Mouse (Mus musculus) urinary bladder, adult 2 months (tissue): ENCODE data around the gene Hist1h2bp. TPM values are rescaled to one million over a fixed set of nuclear protein-coding genes. Genes with fewer than 3 reads are reported as not detected.

Experiments used
- polyA plus RNA-seq: library from polyadenylated mRNA; depleted of rRNA; stranded (reverse); fragments of >200 nt; gene quantifications from 2 replicates; pipeline ENCODE4 v1.2.3, GENCODE M21; 2012; rRNA removed

Hist1h2bp gene
- polyA plus RNA-seq, 1 experiment = not detected

Other genes with a start within 250 kb of the Hist1h2bp start
- gene Olfr1366, start 244.7 kb upstream of the Hist1h2bp start, polyA plus RNA-seq = not detected in 2 replicates
- not detected in 2 replicates for gene Olfr1535, start 227.6 kb upstream of the Hist1h2bp start, polyA plus RNA-seq
- gene Olfr1364, start 205.7 kb upstream of the Hist1h2bp start, polyA plus RNA-seq = not detected in 2 replicates
- not detected in 2 replicates for gene Olfr1362, start 173.4 kb upstream of the Hist1h2bp start, polyA plus RNA-seq
- gene Olfr11, start 144.9 kb upstream of the Hist1h2bp start, polyA plus RNA-seq = not detected in 2 replicates
- gene Olfr1361, start 124.1 kb upstream of the Hist1h2bp start, polyA plus RNA-seq = not detected in 2 replicates
- not detected in 2 replicates for gene Olfr1360, start 110.1 kb upstream of the Hist1h2bp start, polyA plus RNA-seq
- gene Olfr1359, start 89.3 kb upstream of the Hist1h2bp start, polyA plus RNA-seq = not detected in 2 replicates
- gene Hist1h2bl, start 71.3 kb upstream of the Hist1h2bp start, polyA plus RNA-seq = 0.91 TPM in 1 of 2 replicates, not detected in the other
- gene Hist1h2ai, start 71.0 kb upstream of the Hist1h2bp start, polyA plus RNA-seq = not detected in 2 replicates
- gene Hist1h3h, start 69.8 kb upstream of the Hist1h2bp start, polyA plus RNA-seq = not detected in 2 replicates
- gene Hist1h2bm, start 65.4 kb upstream of the Hist1h2bp start, polyA plus RNA-seq = 0.25 TPM in 1 of 2 replicates, not detected in the other
- 1.2 and 1.7 TPM in 2 replicates for gene Hist1h4j, start 52.4 kb upstream of the Hist1h2bp start, polyA plus RNA-seq
- gene Hist1h4k, start 37.0 kb upstream of the Hist1h2bp start, polyA plus RNA-seq = 1.4 and 1.5 TPM in 2 replicates
- 0.28 TPM in 1 of 2 replicates, not detected in the other for gene Hist1h2ak, start 33.6 kb upstream of the Hist1h2bp start, polyA plus RNA-seq
- 0.96 and 1.9 TPM in 2 replicates for gene Hist1h2bn, start 33.3 kb upstream of the Hist1h2bp start, polyA plus RNA-seq
- gene Hist1h1b, start 6.8 kb upstream of the Hist1h2bp start, polyA plus RNA-seq = 0.39 and 0.44 TPM in 2 replicates
- 0.65 and 0.96 TPM in 2 replicates for gene Hist1h3i, start 4.1 kb upstream of the Hist1h2bp start, polyA plus RNA-seq
- gene Hist1h2an, start 243 bp upstream of the Hist1h2bp start, polyA plus RNA-seq = not detected in 2 replicates
- gene Hist1h2bq, start 22.7 kb downstream of the Hist1h2bp start, polyA plus RNA-seq = 2.7 TPM in 2 replicates
- gene Hist1h2ao, start 23.0 kb downstream of the Hist1h2bp start, polyA plus RNA-seq = not detected in 2 replicates
- gene Hist1h4m, start 24.3 kb downstream of the Hist1h2bp start, polyA plus RNA-seq = not detected in 2 replicates
- gene Hist1h4n, start 44.7 kb downstream of the Hist1h2bp start, polyA plus RNA-seq = 3.2 and 5.1 TPM in 2 replicates
- gene Hist1h2ap, start 46.0 kb downstream of the Hist1h2bp start, polyA plus RNA-seq = 0.54 and 1.5 TPM in 2 replicates
- 0.73 and 0.88 TPM in 2 replicates for gene Hist1h2br, start 46.3 kb downstream of the Hist1h2bp start, polyA plus RNA-seq
- 1.7 TPM in 2 replicates for gene Zfp184, start 157.6 kb downstream of the Hist1h2bp start, polyA plus RNA-seq
- gene Pom121l2, start 193.7 kb downstream of the Hist1h2bp start, polyA plus RNA-seq = not detected in 2 replicates
- 0.52 and 0.73 TPM in 2 replicates for gene Prss16, start 222.3 kb downstream of the Hist1h2bp start, polyA plus RNA-seq
- gene Hist1h2ah, start 248.1 kb downstream of the Hist1h2bp start, polyA plus RNA-seq = 0.46 TPM in 1 of 2 replicates, not detected in the other
- gene Hist1h2bk, start 248.4 kb downstream of the Hist1h2bp start, polyA plus RNA-seq = 0.18 and 0.74 TPM in 2 replicates